Mouse (Mus musculus): ENCODE measurements around the gene Igbp1. TPM values are rescaled to one million over a fixed set of nuclear protein-coding genes. Genes with fewer than 3 reads are reported as not detected.

Gene Igbp1
- polyA plus RNA-seq, 1 experiment from 2014 or later, result 45.3 TPM

Other genes with a start within 250 kb of the Igbp1 start
- gene Otud6a, start 65.3 kb upstream of the Igbp1 start, polyA plus RNA-seq (2014; fragmentation: Nextera tagmentation; extraction: Ambion mirVana), result 0.60 TPM in 1 of 2 replicates, not detected in the other
- gene Awat2, start 51.6 kb upstream of the Igbp1 start, polyA plus RNA-seq (2014; fragmentation: Nextera tagmentation; extraction: Ambion mirVana), result 0.85 and 1.5 TPM in 2 replicates
- not detected in 2 replicates for gene Dgat2l6, start 30.5 kb downstream of the Igbp1 start, polyA plus RNA-seq (2014; fragmentation: Nextera tagmentation; extraction: Ambion mirVana)
- not detected in 2 replicates for gene Awat1, start 78.0 kb downstream of the Igbp1 start, polyA plus RNA-seq (2014; fragmentation: Nextera tagmentation; extraction: Ambion mirVana)
- gene P2ry4, start 100.6 kb downstream of the Igbp1 start, polyA plus RNA-seq (2014; fragmentation: Nextera tagmentation; extraction: Ambion mirVana), result not detected in 2 replicates
- not detected in 2 replicates for gene Arr3, start 111.2 kb downstream of the Igbp1 start, polyA plus RNA-seq (2014; fragmentation: Nextera tagmentation; extraction: Ambion mirVana)
- 30.0 and 31.1 TPM in 2 replicates for gene Kif4, start 131.4 kb downstream of the Igbp1 start, polyA plus RNA-seq (2014; fragmentation: Nextera tagmentation; extraction: Ambion mirVana)
- 85.5 and 96.6 TPM in 2 replicates for gene Pdzd11, start 132.3 kb downstream of the Igbp1 start, polyA plus RNA-seq (2014; fragmentation: Nextera tagmentation; extraction: Ambion mirVana)
- gene Gdpd2, start 235.6 kb downstream of the Igbp1 start, polyA plus RNA-seq (2014; fragmentation: Nextera tagmentation; extraction: Ambion mirVana), result 2.3 and 2.9 TPM in 2 replicates